ENCODE assay signal across 9 mouse cellular contexts in genomic region chr19:6139701-6140100, GRCm38 (mm10). TPM values are rescaled to one million over a fixed set of nuclear protein-coding genes. Genes with fewer than 3 reads are reported as not detected.
A peak's percentile ranks its signal among the peaks of the same experiment; 100 is the strongest.
DNase-seq lines count a peak whose midpoint lies in the region; ATAC-seq and TF ChIP-seq lines count a peak whose summit lies in the region.
"Had no signal": no experiment of that assay in that cellular context is flagged by ENCODE, and none has a peak within 500 bp of the region (broad histone marks: within the 10 kb centered on the region; RNA-seq: fewer than 3 reads in every experiment).

No protein-coding gene starts in this region.

- no peak for TF ChIP-seq POLR2A in cerebellum, adult 2 months (IDR thresholded peaks at IDR 0.05; ENCODE audit: borderline replicate concordance, insufficient read depth, low read length)

- DNase-seq in heart, adult 9 months (ENCODE audit: low spot score in 2 of 2): no peak
- peak; percentile 61 for DNase-seq in cerebellum, adult 2 months
- DNase-seq in hindbrain, embryonic 11.5 days (ENCODE audit: low spot score): no peak
- DNase-seq in midbrain, embryonic 11.5 days (ENCODE audit: low spot score, missing footprints): no peak
- no peak for DNase-seq in ovary, postnatal 10 days (ENCODE audit: low spot score)
- DNase-seq in c-Kit-positive CD71-positive TER-119-positive erythroid progenitor cells, embryonic 14.5 days (ENCODE audit: low spot score): no peak
- DNase-seq in urinary bladder, postnatal 14 days (ENCODE audit: low spot score): no peak
- DNase-seq: retina, postnatal 1 day had no signal

- peaks cover 4 to 11% of the 10 kb centered on the region in 2 experiments for H3K4me1 ChIP-seq in heart, embryonic 14.5 days (ENCODE audit: control insufficient read depth in 2 of 2, insufficient read depth in 2 of 2, low read length in 2 of 2)
- peaks cover 8% of the 10 kb centered on the region for H3K4me1 ChIP-seq in cerebellum, adult 2 months (ENCODE audit: control insufficient read depth, insufficient read depth, low read length)
- H3K4me1 ChIP-seq in hindbrain, embryonic 11.5 days (replicated peaks; ENCODE audit: control insufficient read depth, insufficient read depth, low read length): no peaks in the 10 kb centered on the region; the same call in 1 of the 2 replicates
- peaks cover 9% of the 10 kb centered on the region for H3K4me1 ChIP-seq in midbrain, embryonic 11.5 days (ENCODE audit: control insufficient read depth, insufficient read depth, low read length)

- H3K36me3 ChIP-seq in heart, embryonic 14.5 days (ENCODE audit: control insufficient read depth, insufficient read depth, low read length): peaks cover 30% of the 10 kb centered on the region
- H3K36me3 ChIP-seq in hindbrain, embryonic 11.5 days (ENCODE audit: control insufficient read depth, insufficient read depth, low read length): no peaks in the 10 kb centered on the region
- no peaks in the 10 kb centered on the region; the same call in none of the 2 replicates for H3K36me3 ChIP-seq in midbrain, embryonic 11.5 days (ENCODE audit: control insufficient read depth, insufficient read depth, low read length)

- H3K9ac ChIP-seq in heart, embryonic 14.5 days (ENCODE audit: low read length): peak overlapping the region; percentile 83; the same call in 1 of the 2 replicates
- peak overlapping the region; percentile 76; the same call in 1 of the 2 replicates for H3K9ac ChIP-seq in hindbrain, embryonic 11.5 days (ENCODE audit: low read depth, low read length)
- H3K9ac ChIP-seq in midbrain, embryonic 11.5 days (ENCODE audit: low read length): peak overlapping the region; percentile 90

- TF ChIP-seq CTCF in cerebellum, adult 2 months (IDR thresholded peaks at IDR 0.05; ENCODE audit: borderline replicate concordance, insufficient read depth, low read depth, low read length): no peak

- no peak overlapping the region for H3K27ac ChIP-seq in heart, embryonic 14.5 days (replicated peaks in 1 of 2; ENCODE audit: control insufficient read depth in 1 of 2, insufficient read depth in 1 of 2, low read depth in 2 of 2, low read length in 2 of 2)
- peak overlapping the region; percentile 87; the same call in 1 of the 2 replicates for H3K27ac ChIP-seq in cerebellum, adult 2 months (ENCODE audit: insufficient read depth, low read length)
- H3K27ac ChIP-seq in hindbrain, embryonic 11.5 days (ENCODE audit: low read depth, low read length): no peak overlapping the region
- no peak overlapping the region for H3K27ac ChIP-seq in midbrain, embryonic 11.5 days (ENCODE audit: low read depth, low read length)

- WGBS in heart, embryonic 14.5 days: 92% methylated on average over 6 of the region's 6 CpGs
- WGBS in cerebellum, adult 2 months: 11% methylated on average over 6 of the region's 6 CpGs
- WGBS in hindbrain, embryonic 11.5 days: 95% methylated on average over 6 of the region's 6 CpGs
- 91% methylated on average over 6 of the region's 6 CpGs for WGBS in midbrain, embryonic 11.5 days

- no peaks in the 10 kb centered on the region for H3K9me3 ChIP-seq in heart, embryonic 14.5 days (ENCODE audit: control insufficient read depth, low read length)
- no peaks in the 10 kb centered on the region for H3K9me3 ChIP-seq in hindbrain, embryonic 11.5 days (ENCODE audit: control insufficient read depth, low read length)
- H3K9me3 ChIP-seq in midbrain, embryonic 11.5 days (ENCODE audit: control insufficient read depth, low read length): no peaks in the 10 kb centered on the region

- H3K27me3 ChIP-seq in heart, embryonic 14.5 days (ENCODE audit: control insufficient read depth, insufficient read depth, low read length): no peaks in the 10 kb centered on the region
- no peaks in the 10 kb centered on the region for H3K27me3 ChIP-seq in cerebellum, adult 2 months (ENCODE audit: control insufficient read depth, insufficient read depth, low read length)
- H3K27me3 ChIP-seq in hindbrain, embryonic 11.5 days (ENCODE audit: control insufficient read depth, insufficient read depth, low read length): no peaks in the 10 kb centered on the region
- H3K27me3 ChIP-seq in midbrain, embryonic 11.5 days (ENCODE audit: control insufficient read depth, insufficient read depth, low read length): no peaks in the 10 kb centered on the region

- peak overlapping the region; percentile 73 for H3K4me2 ChIP-seq in heart, embryonic 14.5 days (ENCODE audit: low read length)
- peak overlapping the region; percentile 82 for H3K4me2 ChIP-seq in hindbrain, embryonic 11.5 days (replicated peaks; ENCODE audit: low read depth, low read length)
- peak overlapping the region; percentile 88 for H3K4me2 ChIP-seq in midbrain, embryonic 11.5 days

- ATAC-seq in heart, embryonic 14.5 days (ENCODE audit: insufficient number of reproducible peaks, insufficient read depth, low FRiP score, low read depth): no peak
- no peak for ATAC-seq in hindbrain, embryonic 11.5 days (ENCODE audit: low FRiP score)
- no peak for ATAC-seq in midbrain, embryonic 11.5 days (ENCODE audit: low FRiP score)

- H3K4me3 ChIP-seq in heart, embryonic 14.5 days (ENCODE audit: control insufficient read depth in 1 of 2, insufficient read depth in 1 of 2, low read depth in 1 of 2, low read length in 2 of 2): peak overlapping the region in 1 of 2 experiments; percentile 78; a peak in 1 of 4 replicates
- peak overlapping the region; percentile 33 for H3K4me3 ChIP-seq in cerebellum, adult 2 months (replicated peaks; ENCODE audit: insufficient read depth, low read depth, low read length)
- no peak overlapping the region for H3K4me3 ChIP-seq in hindbrain, embryonic 11.5 days (ENCODE audit: low read depth, low read length)
- H3K4me3 ChIP-seq in midbrain, embryonic 11.5 days (ENCODE audit: low read depth, low read length): no peak overlapping the region; the same call in 1 of the 2 replicates

RNA-seq across cellular contexts. Expression of gene Batf2, which starts 1.1 kb away (rescaled TPM):
- 0.30 TPM in 1 of 2 replicates, not detected in the other for polyA plus RNA-seq in heart, embryonic 14.5 days (2014; fragmentation: Nextera tagmentation; extraction: Ambion mirVana)
- polyA plus RNA-seq in cerebellum, adult 2 months (2012; rRNA removed): 0.29 and 0.54 TPM in 2 replicates
- polyA plus RNA-seq in hindbrain, embryonic 11.5 days (2014; fragmentation: Nextera tagmentation; extraction: Ambion mirVana): 0.32 TPM in 1 of 2 replicates, not detected in the other
- not detected in 2 replicates for polyA plus RNA-seq in midbrain, embryonic 11.5 days (2014; fragmentation: Nextera tagmentation; extraction: Ambion mirVana)

RNA-seq across cellular contexts. Expression of gene Arl2, which starts 1.6 kb away (rescaled TPM):
- 61.3 and 70.7 TPM in 2 replicates for polyA plus RNA-seq in heart, embryonic 14.5 days (2014; fragmentation: Nextera tagmentation; extraction: Ambion mirVana)
- polyA plus RNA-seq in cerebellum, adult 2 months (2012; rRNA removed): 174 and 188 TPM in 2 replicates
- 80.0 and 82.4 TPM in 2 replicates for polyA plus RNA-seq in hindbrain, embryonic 11.5 days (2014; fragmentation: Nextera tagmentation; extraction: Ambion mirVana)
- polyA plus RNA-seq in midbrain, embryonic 11.5 days (2014; fragmentation: Nextera tagmentation; extraction: Ambion mirVana): 75.6 and 86.1 TPM in 2 replicates

RNA-seq across cellular contexts. Expression of gene Snx15, which starts 11.6 kb away (rescaled TPM):
- polyA plus RNA-seq in heart, embryonic 14.5 days (2014; fragmentation: Nextera tagmentation; extraction: Ambion mirVana): 21.5 and 23.9 TPM in 2 replicates
- 66.7 and 67.9 TPM in 2 replicates for polyA plus RNA-seq in cerebellum, adult 2 months (2012; rRNA removed)
- 26.9 and 32.4 TPM in 2 replicates for polyA plus RNA-seq in hindbrain, embryonic 11.5 days (2014; fragmentation: Nextera tagmentation; extraction: Ambion mirVana)
- polyA plus RNA-seq in midbrain, embryonic 11.5 days (2014; fragmentation: Nextera tagmentation; extraction: Ambion mirVana): 23.8 and 26.1 TPM in 2 replicates

RNA-seq across cellular contexts. Expression of gene Sac3d1, which starts 21.3 kb away (rescaled TPM):
- polyA plus RNA-seq in heart, embryonic 14.5 days (2014; fragmentation: Nextera tagmentation; extraction: Ambion mirVana): 36.0 and 36.3 TPM in 2 replicates
- 33.8 and 35.9 TPM in 2 replicates for polyA plus RNA-seq in cerebellum, adult 2 months (2012; rRNA removed)
- polyA plus RNA-seq in hindbrain, embryonic 11.5 days (2014; fragmentation: Nextera tagmentation; extraction: Ambion mirVana): 62.6 and 62.9 TPM in 2 replicates
- polyA plus RNA-seq in midbrain, embryonic 11.5 days (2014; fragmentation: Nextera tagmentation; extraction: Ambion mirVana): 55.3 and 60.0 TPM in 2 replicates

RNA-seq across cellular contexts. Expression of gene Naaladl1, which starts 34.1 kb away (rescaled TPM):
- polyA plus RNA-seq in heart, embryonic 14.5 days (2014; fragmentation: Nextera tagmentation; extraction: Ambion mirVana): 0.12 and 0.20 TPM in 2 replicates
- polyA plus RNA-seq in cerebellum, adult 2 months (2012; rRNA removed): 0.05 and 0.24 TPM in 2 replicates
- 0.38 and 0.59 TPM in 2 replicates for polyA plus RNA-seq in hindbrain, embryonic 11.5 days (2014; fragmentation: Nextera tagmentation; extraction: Ambion mirVana)
- polyA plus RNA-seq in midbrain, embryonic 11.5 days (2014; fragmentation: Nextera tagmentation; extraction: Ambion mirVana): 0.37 and 0.46 TPM in 2 replicates

Comparison
In these comparisons a context has a peak if more than half of its experiments do, and no peak if none do; other contexts are left out.
1. DNase-seq: peak in cerebellum, adult 2 months (2 of 2); none in heart, adult 9 months (0 of 2), hindbrain, embryonic 11.5 days (single experiment), midbrain, embryonic 11.5 days (single experiment), ovary, postnatal 10 days (single experiment), c-Kit-positive CD71-positive TER-119-positive erythroid progenitor cells, embryonic 14.5 days (single experiment) and urinary bladder, postnatal 14 days (single experiment).
2. Peak in every context shown above with its lines, with median percentiles within 50 percentile points of each other: H3K4me2 ChIP-seq and H3K9ac ChIP-seq.